Mouse (Mus musculus): Measurements from ENCODE around the gene Tmem120b.

Tmem120b gene

DNA sequence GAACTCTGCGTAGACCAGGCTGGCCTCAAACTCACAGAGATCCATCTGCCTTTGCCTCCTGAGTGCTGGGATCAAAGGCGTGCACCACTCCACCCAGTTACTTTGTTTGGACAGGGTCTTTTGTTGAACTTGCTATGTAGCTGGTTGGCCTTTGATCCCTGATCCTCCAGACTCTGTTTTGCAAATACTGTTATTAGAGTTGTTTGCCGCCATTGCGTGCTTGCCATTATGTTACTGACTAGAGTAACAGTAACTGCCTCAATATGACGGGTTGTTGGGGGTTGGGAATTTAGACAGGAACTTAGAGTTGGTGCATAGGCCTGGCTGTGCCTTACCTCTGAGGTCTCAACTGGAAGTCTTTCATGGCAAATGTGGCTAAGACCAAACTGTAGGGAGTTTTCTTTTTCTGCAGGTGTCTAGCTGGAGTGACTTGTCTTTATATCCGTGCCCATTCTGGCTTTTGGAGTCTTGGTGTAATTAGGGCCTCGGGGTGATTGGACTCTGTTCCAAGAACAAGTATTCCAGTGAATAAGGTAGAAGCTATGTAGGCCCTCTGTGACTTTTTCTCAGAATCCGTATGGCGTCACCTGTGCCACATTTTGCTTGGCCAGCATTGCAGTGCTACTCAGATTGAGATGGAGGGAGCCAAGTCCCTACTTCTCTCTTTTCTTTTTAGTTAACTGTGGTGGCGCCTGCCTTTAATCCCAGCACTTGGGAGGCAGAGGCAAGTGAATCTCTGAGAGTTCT lies 22.5 kb downstream of the Tmem120b start:
- DNase-seq (ENCODE audit: low read depth, low spot score): no peak

DNA sequence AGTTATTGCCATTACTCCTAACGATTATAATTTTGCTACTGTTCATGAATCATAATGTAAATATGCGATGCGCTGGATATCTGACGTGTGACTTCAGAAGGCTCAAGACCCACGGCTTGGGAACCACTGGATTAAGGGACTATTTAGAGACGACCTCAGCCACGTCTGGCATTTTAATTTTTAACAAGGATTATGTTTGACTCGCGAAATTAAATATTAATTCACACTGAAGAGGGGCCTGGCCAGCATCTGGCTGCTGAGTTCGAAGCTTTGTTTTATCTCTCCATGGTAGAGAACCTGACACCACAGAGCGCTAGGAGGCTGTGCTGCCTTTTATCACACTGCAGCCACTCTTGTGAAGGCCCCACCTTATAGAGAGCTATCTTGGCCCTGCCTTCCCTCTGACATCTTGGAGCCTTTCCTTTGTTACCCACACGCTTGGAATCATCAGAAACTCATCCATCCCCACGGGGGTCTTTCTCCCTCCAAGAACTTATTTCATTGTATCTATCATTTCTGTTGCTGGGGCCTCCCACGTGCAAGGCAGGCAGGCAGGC lies 24.9 kb downstream of the Tmem120b start:
- no peak for DNase-seq (ENCODE audit: low read depth, low spot score)

DNA sequence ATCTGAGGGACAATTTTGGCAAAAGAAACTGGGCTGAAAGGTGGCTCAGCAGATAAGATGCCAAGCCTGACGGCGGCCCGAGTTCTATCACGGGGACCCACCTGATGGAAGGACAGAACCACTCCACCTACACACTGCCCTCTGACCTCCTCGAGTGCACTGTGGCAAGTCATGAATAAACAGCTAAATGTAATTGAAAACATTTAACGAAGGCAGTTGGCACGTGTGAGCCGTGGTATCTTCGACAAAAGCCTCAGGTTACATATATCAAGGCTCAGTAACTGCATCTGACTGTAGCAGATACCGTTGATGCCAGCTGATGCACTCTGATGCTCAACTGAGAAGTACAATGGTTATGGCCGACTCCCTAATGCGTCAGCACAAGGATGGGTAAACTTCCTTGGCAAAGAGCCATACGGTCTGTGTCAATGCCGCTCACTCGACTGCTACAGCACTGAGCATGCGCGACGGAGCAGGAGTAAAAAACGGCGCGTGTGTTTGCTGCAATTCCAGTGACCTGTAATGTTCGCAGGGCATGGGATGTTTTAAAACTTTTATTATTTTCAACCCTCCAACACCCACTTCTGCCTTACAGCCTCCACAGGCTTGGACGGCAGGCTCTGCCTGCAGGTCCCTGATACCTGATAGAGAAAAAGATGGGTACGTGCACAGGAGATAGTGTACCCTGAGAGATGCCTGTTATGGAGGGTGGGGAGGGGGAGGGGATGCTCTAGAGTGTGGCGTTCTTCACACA lies 26.2 kb downstream of the Tmem120b start:
- DNase-seq (ENCODE audit: low read depth, low spot score): no peak

DNA sequence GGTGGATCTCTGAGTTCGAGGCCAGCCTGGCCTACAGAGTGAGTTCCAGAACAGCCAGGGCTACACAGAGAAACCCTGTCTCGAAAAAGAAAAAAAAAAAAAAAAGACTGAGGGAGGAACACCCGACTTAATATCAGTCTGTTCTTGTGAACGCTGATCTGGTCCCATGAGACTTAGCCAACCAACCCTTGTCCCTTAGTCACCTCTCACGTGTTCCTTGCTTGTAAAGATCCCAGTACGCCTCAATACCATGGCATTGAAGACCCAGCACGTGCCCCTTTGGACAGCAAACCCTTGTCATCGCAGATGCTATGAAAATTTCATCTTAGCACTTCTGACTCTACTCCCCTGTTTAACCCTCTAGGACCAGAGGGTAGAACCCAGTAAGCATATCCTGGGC lies 28.1 kb downstream of the Tmem120b start:
- no peak for DNase-seq (ENCODE audit: low read depth, low spot score)

DNA sequence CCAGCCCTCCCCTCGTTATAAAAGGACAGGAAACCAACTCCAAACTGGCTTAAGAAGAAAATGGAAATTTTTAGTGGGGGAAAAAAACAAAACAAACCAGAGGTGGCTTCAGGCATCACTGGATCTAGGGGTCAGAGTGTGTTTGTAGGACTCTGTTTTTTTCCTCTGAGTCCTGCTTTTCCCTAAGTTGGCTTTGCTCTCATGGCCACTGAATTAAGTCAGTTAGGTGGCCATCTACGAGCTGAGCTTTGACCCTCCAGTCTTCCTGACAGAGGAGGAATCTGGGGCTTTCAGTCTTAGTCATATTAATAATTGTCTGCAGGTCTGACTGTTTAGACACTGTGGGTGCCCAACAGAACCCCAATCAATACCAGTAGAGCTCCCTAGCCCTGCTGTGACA lies 30.3 kb downstream of the Tmem120b start:
- no peak for DNase-seq (ENCODE audit: low read depth, low spot score)

DNA sequence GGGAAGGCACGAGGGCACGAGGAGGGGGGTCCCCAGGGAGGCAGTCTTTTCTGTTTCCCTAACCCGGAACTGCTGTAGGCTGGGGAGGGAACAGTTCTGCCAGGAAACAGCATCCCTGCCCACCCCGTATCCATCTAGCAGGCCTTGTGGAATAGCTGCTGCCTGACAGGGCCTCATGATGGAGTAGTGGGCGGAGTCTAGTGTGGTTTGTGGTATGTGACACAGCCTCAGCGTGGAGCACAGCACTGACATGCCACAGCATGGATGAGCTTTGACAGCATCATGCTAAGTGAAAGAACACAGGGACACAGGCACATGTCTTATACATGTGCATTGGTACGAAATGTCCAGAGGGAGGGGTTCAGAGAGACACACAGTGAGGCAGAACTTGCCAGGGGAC lies 34.2 kb downstream of the Tmem120b start:
- DNase-seq (ENCODE audit: low read depth, low spot score): no peak

DNA sequence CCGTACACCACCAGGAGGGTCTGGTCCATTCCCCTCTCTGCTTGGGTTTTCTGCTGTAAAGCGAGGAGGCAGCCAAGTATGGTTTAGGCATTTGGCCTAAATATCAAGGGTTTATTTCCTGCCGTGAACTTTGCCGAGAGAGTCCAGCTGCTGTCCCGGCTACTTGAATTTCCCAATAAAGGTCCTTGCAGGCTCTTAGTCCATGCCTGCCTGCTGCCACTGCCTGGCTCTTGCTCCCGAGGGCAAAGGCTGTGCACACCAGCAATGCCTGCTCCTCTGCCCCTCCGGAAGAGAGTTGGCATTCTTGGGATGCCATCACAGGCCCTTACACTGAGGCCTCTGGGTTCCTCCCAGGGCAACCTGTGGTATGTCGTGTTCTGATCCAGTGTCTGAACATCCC lies 35.3 kb downstream of the Tmem120b start:
- DNase-seq (ENCODE audit: low read depth, low spot score): no peak

DNA sequence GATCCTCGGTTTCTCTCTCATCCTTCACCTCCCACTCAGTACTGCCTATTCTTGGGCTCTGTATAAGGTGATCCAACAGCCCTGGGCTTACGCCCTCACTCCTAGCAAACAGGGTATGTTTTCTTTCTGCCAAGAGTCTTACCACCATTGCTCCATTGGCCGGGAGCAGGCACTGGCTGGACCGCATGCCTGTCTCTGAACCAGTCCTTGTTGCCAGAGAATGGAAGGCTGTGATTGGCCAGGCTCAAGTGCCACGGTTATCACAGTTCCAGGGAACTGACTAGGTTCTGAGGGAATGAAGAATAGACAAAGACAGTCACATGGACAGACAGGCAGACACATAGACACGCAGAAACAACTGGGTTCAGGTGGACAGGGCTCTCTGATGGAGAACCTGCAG lies 36.6 kb downstream of the Tmem120b start:
- no peak for DNase-seq (ENCODE audit: low read depth, low spot score)

DNA sequence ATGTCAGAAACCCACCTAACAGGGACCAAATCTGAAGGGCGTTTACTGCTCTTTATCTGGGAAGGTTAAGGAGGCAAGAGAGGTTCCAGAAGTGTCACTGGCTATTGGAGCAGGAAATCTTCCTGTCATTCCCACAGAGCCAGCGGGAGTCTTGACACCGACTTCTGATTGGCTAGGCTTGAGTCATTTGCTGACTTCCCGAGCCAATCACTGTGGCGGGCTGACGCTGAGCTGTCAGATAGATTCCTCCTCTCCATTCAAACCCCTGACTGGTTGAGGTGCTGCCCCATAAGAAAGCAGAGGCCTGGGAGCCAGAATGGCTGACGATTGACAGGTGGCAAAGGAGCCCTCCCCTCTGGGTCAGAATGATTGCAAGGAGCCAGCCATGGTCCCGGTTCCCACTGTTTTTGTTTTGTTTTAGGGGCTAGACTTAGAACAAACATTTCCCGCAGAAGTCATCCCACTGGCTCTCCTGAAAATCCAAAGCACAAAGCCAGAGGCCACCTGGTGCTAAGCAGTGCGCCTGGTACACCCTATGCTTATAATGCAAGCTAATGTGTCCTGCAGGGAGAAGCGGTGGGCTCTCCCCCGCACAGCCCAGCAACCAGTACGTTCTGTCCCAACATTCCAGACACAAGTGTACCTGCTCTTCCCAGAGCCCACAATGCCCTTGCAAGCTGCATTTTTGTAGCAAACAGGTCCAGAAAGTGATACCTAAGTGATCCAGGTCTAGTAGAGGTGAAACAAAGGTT lies 41.4 kb downstream of the Tmem120b start:
- DNase-seq (ENCODE audit: low read depth, low spot score): no peak

DNA sequence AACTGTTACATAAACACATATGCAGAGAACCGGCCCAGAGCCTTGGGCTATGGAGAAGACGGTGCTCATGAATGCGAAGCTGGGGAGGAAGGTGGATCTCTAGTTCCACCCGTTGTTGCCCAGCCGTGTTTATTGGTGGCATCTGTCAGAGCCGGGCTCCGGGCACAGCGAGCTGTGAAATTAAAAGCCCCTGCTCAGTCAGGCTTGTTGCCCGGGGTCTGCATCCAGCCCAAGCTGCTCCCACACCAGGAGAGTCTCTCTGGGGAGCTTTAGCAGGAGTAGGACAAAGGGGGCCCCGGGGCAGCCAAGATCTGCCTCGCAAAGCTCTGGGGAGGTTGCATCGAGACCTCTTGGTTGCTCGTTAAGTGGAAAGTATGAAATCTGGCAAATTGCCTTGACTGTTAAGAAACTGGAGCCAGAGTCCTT lies 42.1 kb downstream of the Tmem120b start:
- no peak for DNase-seq (ENCODE audit: low read depth, low spot score)

DNA sequence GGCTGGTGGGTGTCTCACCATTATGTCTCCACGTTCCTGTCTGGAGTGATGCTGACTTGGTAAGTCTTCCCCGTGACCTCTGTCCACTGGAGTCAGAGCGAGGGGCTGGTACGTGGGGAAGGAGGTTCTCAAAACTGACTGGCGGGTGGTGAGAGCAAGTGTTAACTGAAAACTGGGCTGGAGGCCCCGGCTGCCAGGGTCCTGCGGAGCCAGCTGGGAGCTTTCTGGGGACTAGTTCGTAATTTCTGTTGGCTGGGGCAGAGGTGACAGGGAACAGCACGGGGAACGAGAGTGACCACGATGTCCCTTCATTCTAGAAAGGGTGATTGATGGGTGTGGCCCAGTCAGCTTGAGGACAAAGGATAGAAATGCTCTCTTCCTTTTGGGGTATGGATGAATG lies 45.9 kb downstream of the Tmem120b start:
- DNase-seq (ENCODE audit: low read depth, low spot score): no peak

DNA sequence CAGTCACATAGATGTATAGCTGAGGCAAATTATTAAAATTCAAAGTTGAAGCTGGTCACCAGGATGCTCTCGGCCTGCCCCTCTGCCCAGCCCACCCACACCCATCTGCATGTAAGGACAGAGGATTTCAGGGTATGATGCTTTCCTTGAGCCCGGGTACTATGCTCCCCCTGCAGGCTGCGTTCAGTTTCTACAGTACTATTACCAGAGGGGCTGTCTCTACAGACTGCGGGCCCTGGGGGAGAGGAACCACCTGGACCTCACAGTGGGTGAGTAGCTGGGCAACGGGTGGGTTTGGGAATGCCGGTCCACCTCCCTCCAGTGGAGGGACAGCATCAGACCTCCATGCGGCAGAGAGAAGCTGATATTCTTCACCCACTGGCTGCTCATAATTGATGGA lies 46.7 kb downstream of the Tmem120b start:
- no peak for DNase-seq (ENCODE audit: low read depth, low spot score)

DNA sequence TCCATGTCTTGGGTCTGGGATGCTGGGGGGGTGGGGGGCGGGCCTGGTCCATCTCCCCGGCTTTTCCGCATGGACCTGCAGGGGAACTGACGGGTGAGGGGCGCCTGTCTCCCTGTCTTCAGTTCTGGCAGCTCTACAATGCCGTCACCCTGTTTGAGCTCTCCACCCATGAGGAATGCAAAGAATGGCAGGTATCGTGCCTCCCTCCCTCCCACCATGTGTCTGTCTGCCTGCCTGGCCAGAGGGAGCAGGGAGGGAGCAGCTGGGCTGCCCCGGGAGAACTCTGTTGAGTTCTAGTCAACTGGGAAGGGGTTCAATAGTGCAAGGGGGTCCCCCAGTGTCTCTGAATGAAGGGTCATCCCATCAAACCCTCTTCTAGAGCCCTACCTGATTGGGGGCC lies 47.9 kb downstream of the Tmem120b start:
- no peak for DNase-seq (ENCODE audit: low read depth, low spot score)

DNA sequence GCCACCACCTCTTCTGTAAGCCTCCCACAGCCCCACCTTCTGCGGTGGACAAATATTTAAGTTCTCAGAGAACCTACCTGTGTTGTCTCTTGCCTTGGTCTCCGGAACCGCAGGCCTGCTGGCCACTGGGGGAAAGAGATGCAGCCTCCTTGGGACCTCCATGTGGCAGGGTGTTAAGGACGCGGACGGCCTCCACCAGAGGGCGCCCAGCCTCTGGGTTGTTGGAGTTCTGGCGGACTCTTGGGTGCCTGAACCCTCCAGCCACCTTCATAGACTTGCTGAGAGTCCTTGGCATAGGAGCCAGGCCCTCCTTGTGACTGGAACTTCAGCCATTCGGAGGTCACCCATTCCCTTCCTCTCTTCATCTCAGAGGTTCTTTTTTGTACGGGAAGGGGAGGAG lies 49.0 kb downstream of the Tmem120b start:
- no peak for DNase-seq (ENCODE audit: low read depth, low spot score)

DNA sequence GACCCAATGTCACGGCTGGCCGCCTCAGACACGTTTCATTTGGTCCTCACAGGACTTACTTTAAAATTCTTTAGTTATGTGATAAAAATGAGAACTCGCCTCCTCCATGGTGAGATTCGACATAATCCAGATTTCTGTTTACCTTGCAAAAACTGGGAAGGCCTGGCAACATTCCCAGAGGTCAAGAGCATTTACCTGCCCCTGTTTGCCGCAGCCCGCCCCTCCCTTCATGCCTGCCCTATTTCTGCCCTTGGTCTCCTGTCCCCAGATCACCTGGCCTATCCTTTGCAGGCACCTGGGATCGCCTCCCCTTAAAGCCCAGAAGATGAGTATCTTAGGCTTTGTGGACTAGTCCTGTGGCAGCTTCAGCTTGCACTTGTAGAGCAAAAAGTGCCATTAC lies 49.6 kb downstream of the Tmem120b start:
- no peak for DNase-seq (ENCODE audit: low read depth, low spot score)

DNA sequence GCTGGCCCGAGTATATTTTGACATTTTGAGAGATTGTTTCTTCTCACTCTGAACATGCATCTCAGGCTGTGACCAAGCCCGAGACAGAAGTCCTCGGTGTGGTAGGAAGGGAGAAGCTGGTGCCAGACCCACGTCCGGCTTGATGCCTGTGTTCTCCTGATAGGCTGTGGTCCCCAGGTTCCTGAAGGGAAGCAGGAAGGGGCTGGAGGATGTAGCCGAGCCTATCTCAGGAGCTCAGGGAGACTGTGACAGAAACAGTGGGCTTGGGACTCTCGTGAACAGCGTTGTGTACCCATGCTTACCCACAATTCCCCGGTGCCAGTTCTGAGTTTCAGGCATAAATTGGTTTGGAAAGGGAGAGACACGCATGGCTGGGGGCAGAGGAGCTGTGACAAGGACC lies 50.6 kb downstream of the Tmem120b start:
- no peak for DNase-seq (ENCODE audit: low read depth, low spot score)

DNA sequence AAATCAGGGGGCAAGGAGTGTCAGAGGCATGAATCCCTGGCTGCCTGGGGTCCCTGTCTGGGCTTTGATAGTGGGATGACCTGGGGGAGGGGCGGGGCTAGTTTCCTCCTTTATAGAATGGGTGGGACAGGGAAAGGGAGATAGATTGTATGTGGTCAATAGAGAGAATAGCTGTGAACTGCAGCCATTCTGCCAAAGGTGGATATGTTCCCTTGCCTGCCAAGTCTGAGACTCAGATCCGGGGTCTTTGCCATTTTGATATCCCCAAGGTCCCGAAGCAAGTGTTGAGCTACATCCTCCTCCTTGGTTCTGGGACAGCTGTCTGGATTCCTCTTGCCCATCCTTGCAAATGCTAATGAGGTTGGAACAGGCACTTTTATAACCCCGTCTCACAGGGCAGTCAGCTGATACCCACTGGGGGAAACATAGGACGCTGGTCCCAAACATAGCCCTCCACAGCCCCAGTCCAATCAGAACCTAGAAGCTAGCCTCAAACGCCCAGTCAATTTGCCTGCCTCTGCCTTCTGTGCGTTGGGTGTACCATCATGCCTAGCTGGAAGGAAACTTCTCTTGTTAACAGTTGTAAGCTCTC lies 52.5 kb downstream of the Tmem120b start:
- no peak for DNase-seq (ENCODE audit: low read depth, low spot score)

DNA sequence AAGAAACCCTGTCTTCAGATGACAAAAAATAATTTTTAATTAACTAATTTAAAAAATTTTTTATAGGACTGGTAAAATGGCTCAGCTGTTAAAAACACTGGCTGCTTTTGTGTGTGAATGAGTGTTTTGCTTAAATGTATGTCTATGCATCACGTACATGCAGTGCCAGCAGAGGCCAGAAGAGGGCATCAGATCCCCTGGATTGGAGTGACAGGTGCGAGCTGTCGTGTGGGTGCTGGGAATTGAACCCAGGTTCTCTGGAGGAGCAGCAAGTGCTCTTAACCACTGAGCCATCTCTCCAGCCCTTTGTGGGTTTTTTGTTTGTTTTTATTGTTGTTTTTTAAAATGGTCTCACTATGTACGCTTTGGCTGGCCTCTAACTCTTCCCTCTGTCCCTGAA lies 54.0 kb downstream of the Tmem120b start:
- no peak for DNase-seq (ENCODE audit: low read depth, low spot score)

DNA sequence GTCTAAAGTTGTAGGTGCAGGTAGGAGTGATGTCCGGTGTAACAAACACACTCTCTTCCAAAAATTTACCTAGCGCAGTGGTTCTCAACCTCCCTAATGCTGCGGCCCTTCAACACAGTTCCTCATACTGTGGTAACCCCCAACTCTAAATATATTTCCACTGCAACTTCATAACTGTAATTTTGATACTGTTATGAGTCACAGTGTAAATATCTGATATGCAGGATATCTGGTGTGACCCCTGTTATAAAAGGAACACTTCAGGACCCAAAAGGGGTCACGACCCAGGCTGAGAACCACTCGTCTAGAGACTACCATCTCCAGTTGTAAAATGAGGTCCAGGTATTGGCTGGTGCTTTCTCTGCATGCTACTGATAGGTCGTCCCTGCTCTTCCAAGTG lies 56.9 kb downstream of the Tmem120b start:
- DNase-seq (ENCODE audit: low read depth, low spot score): no peak

DNA sequence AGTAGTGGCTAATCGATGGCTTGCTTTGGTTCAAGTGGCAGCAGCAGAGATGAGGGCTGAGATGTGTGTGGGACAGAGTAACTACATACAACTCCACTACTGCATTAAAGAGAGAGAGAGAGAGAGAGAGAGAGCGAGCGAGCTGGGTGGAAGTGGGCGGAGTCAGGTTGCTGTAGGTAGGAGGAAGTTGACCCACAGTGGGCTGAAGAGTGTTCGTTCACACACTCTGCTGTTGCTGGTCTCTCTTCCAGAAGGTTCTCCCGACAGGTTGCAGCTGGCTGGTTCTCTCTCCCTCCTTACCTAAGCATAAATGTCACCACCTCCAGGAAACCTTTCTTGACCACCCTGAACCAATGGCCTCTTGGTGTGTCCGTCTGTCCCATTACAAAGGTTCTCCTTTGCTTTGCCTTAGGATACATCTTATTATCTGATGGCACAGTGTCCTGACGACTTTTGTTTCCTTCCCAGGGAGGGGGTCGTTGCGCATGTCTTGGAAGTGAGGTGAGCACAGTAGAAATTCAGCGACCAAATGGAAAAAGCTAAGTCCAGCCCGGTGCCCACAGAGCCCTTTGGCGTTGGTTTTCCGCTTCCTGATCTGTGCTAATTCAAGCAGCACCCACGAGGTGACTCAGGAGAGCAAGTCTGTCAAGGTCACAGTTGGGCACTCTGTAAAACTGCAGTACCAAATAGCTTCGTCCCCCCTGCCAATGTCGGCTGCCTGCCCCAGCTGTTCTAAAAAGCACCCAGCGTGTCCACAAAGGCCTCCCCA lies 57.6 kb downstream of the Tmem120b start:
- no peak for DNase-seq (ENCODE audit: low read depth, low spot score)

DNA sequence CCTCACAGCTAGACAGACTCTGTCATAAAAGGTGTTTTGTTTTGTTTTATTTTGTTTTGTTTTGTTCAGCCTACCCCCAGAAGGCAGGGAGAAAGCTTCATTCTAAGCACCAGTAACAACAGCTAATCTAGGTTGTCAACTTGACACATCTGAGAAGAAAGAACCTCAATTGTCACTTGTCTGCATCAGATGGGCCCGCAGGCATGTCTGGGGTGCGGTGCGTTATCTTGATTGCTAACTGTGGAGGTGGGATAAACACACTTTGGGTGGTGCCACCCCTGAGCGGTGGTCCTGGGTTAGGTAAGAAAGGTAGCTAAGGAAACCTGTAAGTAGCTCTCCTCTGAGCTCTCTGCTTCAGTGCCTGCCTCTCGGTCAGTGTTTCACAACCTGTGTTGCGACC lies 58.8 kb downstream of the Tmem120b start:
- no peak for DNase-seq (ENCODE audit: low read depth, low spot score)

Measured in embryo, embryonic 11.5 days (tissue).